25 mouse cellular contexts compared by ENCODE assay signal in genomic region chr12:4479171-4479881, GRCm38 (mm10).
"Had no signal": no experiment of that assay in that cellular context is flagged by ENCODE, and none has a peak within 500 bp of the region (broad histone marks: within the 10 kb centered on the region; RNA-seq: fewer than 3 reads in every experiment).

No protein-coding gene starts in this region.

- DNase-seq: cerebellum, adult 8-10 months; cerebellum, adult 9-10 months; cerebellum, adult 9-11 months; cerebellum, postnatal 10 days; cerebellum, postnatal 14 days; cerebellum, postnatal 25 days; cerebellum, postnatal 36 days; embryo, embryonic 11 days; forebrain, postnatal 0 days; gastrocnemius, adult 2 months; gastrocnemius, postnatal 10 days; gastrocnemius, postnatal 14 days; gastrocnemius, postnatal 25 days; gastrocnemius, postnatal 36 days; heart, adult 2 months had no signal

- H3K9ac ChIP-seq: embryonic facial prominence, embryonic 12.5 days; embryonic facial prominence, embryonic 13.5 days; embryonic facial prominence, embryonic 15.5 days; forebrain, embryonic 12.5 days; forebrain, embryonic 13.5 days; forebrain, embryonic 15.5 days; forebrain, postnatal 0 days had no signal

- H3K27ac ChIP-seq: embryonic facial prominence, embryonic 10.5 days; embryonic facial prominence, embryonic 12.5 days; embryonic facial prominence, embryonic 13.5 days; embryonic facial prominence, embryonic 15.5 days; forebrain, embryonic 10.5 days; forebrain, embryonic 12.5 days; forebrain, embryonic 13.5 days; forebrain, embryonic 15.5 days; gastrocnemius, adult 2 months; heart, adult 2 months; heart, embryonic 10.5 days had no signal

- H3K4me3 ChIP-seq: embryonic facial prominence, embryonic 10.5 days; embryonic facial prominence, embryonic 12.5 days; embryonic facial prominence, embryonic 13.5 days; embryonic facial prominence, embryonic 15.5 days; erythroblast, embryonic 14.5 days; forebrain, embryonic 10.5 days; forebrain, embryonic 12.5 days; forebrain, embryonic 13.5 days; forebrain, embryonic 15.5 days; gastrocnemius, adult 2 months; heart, adult 2 months; heart, embryonic 10.5 days had no signal

- H3K9me3 ChIP-seq: embryonic facial prominence, embryonic 10.5 days; embryonic facial prominence, embryonic 12.5 days; embryonic facial prominence, embryonic 13.5 days; embryonic facial prominence, embryonic 15.5 days; forebrain, embryonic 10.5 days; forebrain, embryonic 12.5 days; forebrain, embryonic 13.5 days; forebrain, embryonic 15.5 days; heart, embryonic 10.5 days had no signal

- H3K27me3 ChIP-seq: embryonic facial prominence, embryonic 13.5 days; embryonic facial prominence, embryonic 15.5 days; forebrain, embryonic 15.5 days had no signal

- H3K36me3 ChIP-seq: embryonic facial prominence, embryonic 10.5 days; embryonic facial prominence, embryonic 12.5 days; embryonic facial prominence, embryonic 13.5 days; embryonic facial prominence, embryonic 15.5 days; forebrain, embryonic 10.5 days; forebrain, embryonic 12.5 days; forebrain, embryonic 15.5 days; heart, embryonic 10.5 days had no signal
